Mouse (Mus musculus) midbrain, embryonic 13.5 days (tissue): ENCODE results near the gene Srf. TPM values are rescaled to one million over a fixed set of nuclear protein-coding genes. Genes with fewer than 3 reads are reported as not detected.
"Not testable (repeated sequence)": the region's sequence is repeated elsewhere in the genome, so short reads cannot be mapped to it uniquely, and the experiment has no call there.

ENCODE experiments used
- ATAC-seq: fragments of 200-750 bp; cut with Nextera tagmentation; 2 replicates; pipeline ENCODE4 v1.8.0; 2017; ENCODE audit warnings: mild to moderate bottlenecking, moderate TSS enrichment, moderate library complexity
- H3K27ac ChIP-seq: fragments of 300-500 bp; sonication (generic); 2 replicates; pipeline ENCODE4 v1.5.1; 2015; ENCODE audit warnings: inconsistent platforms, mild to moderate bottlenecking, moderate library complexity
- H3K27me3 ChIP-seq: fragments of 300-500 bp; sonication (generic); 2 replicates; pipeline ENCODE4 v1.6.1; 2015; ENCODE audit warnings: mild to moderate bottlenecking, inconsistent platforms
- H3K36me3 ChIP-seq: fragments of 300-500 bp; sonication (generic); 2 replicates; pipeline ENCODE4 v1.6.1; 2015; ENCODE audit warnings: mild to moderate bottlenecking, inconsistent platforms
- H3K4me1 ChIP-seq: fragments of 300-500 bp; sonication (generic); replicated peaks from 2 replicates; pipeline ENCODE4 v1.6.1; 2015; ENCODE audit warnings: inconsistent platforms
- H3K4me2 ChIP-seq: fragments of 300-500 bp; sonication (generic); replicated peaks from 2 replicates; pipeline ENCODE4 v1.6.1; 2015; ENCODE audit warnings: moderate library complexity, mild to moderate bottlenecking, inconsistent platforms
- H3K4me3 ChIP-seq: fragments of 300-500 bp; sonication (generic); replicated peaks from 2 replicates; pipeline ENCODE4 v1.5.1; 2015; ENCODE audit warnings: mild to moderate bottlenecking, inconsistent platforms
- H3K9ac ChIP-seq: fragments of 300-500 bp; sonication (generic); replicated peaks from 2 replicates; pipeline ENCODE4 v1.6.1; 2015; ENCODE audit warnings: mild to moderate bottlenecking, inconsistent platforms
- H3K9me3 ChIP-seq: fragments of 300-500 bp; sonication (generic); 2 replicates; pipeline ENCODE4 v1.6.1; 2016; ENCODE audit warnings: mild to moderate bottlenecking, inconsistent platforms
- WGBS: fragments of 180-500 bp; shearing (Covaris S2); methylation state at CpG from one replicate; pipeline ENCODE4 v1.1.7; 2015; 5-methylcytosine and 5-hydroxymethylcytosine counted together
- polyA plus RNA-seq: library from polyadenylated mRNA; unstranded; fragments of >200 nt; fragmentation: Nextera tagmentation; extraction: Ambion mirVana; gene quantifications from 2 replicates; pipeline ENCODE4 v1.2.1, GENCODE M21; 2015

Gene Srf
- polyA plus RNA-seq, 1 experiment from 2014 or later, result 6.0 TPM

- no peak overlapping the region for H3K27ac ChIP-seq
- H3K36me3 ChIP-seq, result peaks cover 54% of the 10 kb centered on the region
These were observed 33.8 kb upstream of the Srf start for GRCm38 (mm10) chr17:46589635-46590314.

GRCm38 (mm10) chr17:46588913-46589312, 32.9 kb upstream of the Srf start:
- no peaks in the 10 kb centered on the region for H3K27me3 ChIP-seq
- no peak overlapping the region for H3K4me2 ChIP-seq
- no peak overlapping the region for H3K4me3 ChIP-seq
- no peak overlapping the region for H3K9ac ChIP-seq
- H3K27ac ChIP-seq, result no peak overlapping the region
- 94% methylated on average over 6 of the region's 6 CpGs for WGBS
- peaks cover 54% of the 10 kb centered on the region for H3K36me3 ChIP-seq
- no peaks in the 10 kb centered on the region for H3K4me1 ChIP-seq
- H3K9me3 ChIP-seq, result no peaks in the 10 kb centered on the region
- no peak for ATAC-seq

More at GRCm38 (mm10) chr17:46589635-46590314, 33.8 kb upstream of the Srf start:
- ATAC-seq, result no peak
- no peaks in the 10 kb centered on the region for H3K9me3 ChIP-seq
- peaks cover 3% of the 10 kb centered on the region for H3K4me1 ChIP-seq
- H3K27me3 ChIP-seq, result no peaks in the 10 kb centered on the region
- no peak overlapping the region for H3K9ac ChIP-seq
- H3K4me3 ChIP-seq, result no peak overlapping the region
- WGBS, result 93% methylated on average over 16 of the region's 16 CpGs
- H3K4me2 ChIP-seq, result no peak overlapping the region

GRCm38 (mm10) chr17:46588173-46588572, 32.2 kb upstream of the Srf start:
- no peak overlapping the region for H3K4me2 ChIP-seq
- no peak overlapping the region for H3K27ac ChIP-seq
- H3K27me3 ChIP-seq, result no peaks in the 10 kb centered on the region
- ATAC-seq, result no peak
- H3K9ac ChIP-seq, result no peak overlapping the region
- no peaks in the 10 kb centered on the region for H3K9me3 ChIP-seq
- peaks cover 54% of the 10 kb centered on the region for H3K36me3 ChIP-seq
- no peaks in the 10 kb centered on the region for H3K4me1 ChIP-seq
- 88% methylated on average over 9 of the region's 9 CpGs for WGBS
- no peak overlapping the region for H3K4me3 ChIP-seq

GRCm38 (mm10) chr17:46586327-46586726, 30.4 kb upstream of the Srf start:
- Histone ChIP-seq H3K27me3 (no peaks in the 10 kb centered on the region), H3K4me3 (no peak overlapping the region), H3K36me3 (peaks cover 69% of the 10 kb centered on the region), H3K4me1 (no peaks in the 10 kb centered on the region), H3K9ac (no peak overlapping the region), H3K9me3 (no peaks in the 10 kb centered on the region), H3K27ac (no peak overlapping the region), H3K4me2 (no peak overlapping the region)
- no peak for ATAC-seq
- 95% methylated on average over 8 of the region's 8 CpGs for WGBS

GRCm38 (mm10) chr17:46578650-46579049, 22.7 kb upstream of the Srf start:
- 0 out of 2 replicates have a peak, but pooled peaks have one; percentile 17 for ATAC-seq
- 88% methylated on average over 5 of the region's 5 CpGs for WGBS
- no peak overlapping the region for H3K9ac ChIP-seq
- no peak overlapping the region for H3K4me3 ChIP-seq
- no peak overlapping the region for H3K27ac ChIP-seq
- no peaks in the 10 kb centered on the region for H3K4me1 ChIP-seq
- no peaks in the 10 kb centered on the region for H3K27me3 ChIP-seq
- H3K36me3 ChIP-seq, result peaks cover 83% of the 10 kb centered on the region
- no peaks in the 10 kb centered on the region for H3K9me3 ChIP-seq
- no peak overlapping the region for H3K4me2 ChIP-seq

- no peak for ATAC-seq
- 89% methylated on average over 13 of the region's 13 CpGs for WGBS
- Histone ChIP-seq H3K4me2 (no peak overlapping the region), H3K27ac (no peak overlapping the region), H3K9me3 (no peaks in the 10 kb centered on the region), H3K9ac (no peak overlapping the region), H3K27me3 (no peaks in the 10 kb centered on the region), H3K4me3 (no peak overlapping the region), H3K36me3 (peaks cover 88% of the 10 kb centered on the region), H3K4me1 (no peaks in the 10 kb centered on the region)
These were observed 20.1 kb upstream of the Srf start for GRCm38 (mm10) chr17:46576070-46576469.

- Histone ChIP-seq H3K4me1 (no peaks in the 10 kb centered on the region), H3K4me3 (no peak overlapping the region), H3K9ac (no peak overlapping the region), H3K9me3 (no peaks in the 10 kb centered on the region), H3K27ac (no peak overlapping the region), H3K4me2 (no peak overlapping the region), H3K36me3 (peaks cover 86% of the 10 kb centered on the region), H3K27me3 (no peaks in the 10 kb centered on the region)
- 96% methylated on average over 7 of the region's 7 CpGs for WGBS
- no peak for ATAC-seq
These were observed 18.6 kb upstream of the Srf start for GRCm38 (mm10) chr17:46574535-46574934.

GRCm38 (mm10) chr17:46571005-46571404, 15.0 kb upstream of the Srf start:
- no peaks in the 10 kb centered on the region for H3K9me3 ChIP-seq
- H3K9ac ChIP-seq, result no peak overlapping the region
- no peak overlapping the region for H3K4me2 ChIP-seq
- H3K27me3 ChIP-seq, result no peaks in the 10 kb centered on the region
- peaks cover 88% of the 10 kb centered on the region for H3K36me3 ChIP-seq
- no peak for ATAC-seq
- no peak overlapping the region for H3K27ac ChIP-seq
- WGBS, result 93% methylated on average over 11 of the region's 11 CpGs
- no peak overlapping the region for H3K4me3 ChIP-seq
- H3K4me1 ChIP-seq, result no peaks in the 10 kb centered on the region

GRCm38 (mm10) chr17:46559146-46559545, 3.2 kb upstream of the Srf start:
- Histone ChIP-seq H3K4me3 (no peak overlapping the region), H3K27me3 (no peaks in the 10 kb centered on the region), H3K36me3 (peaks cover 13% of the 10 kb centered on the region), H3K9ac (no peak overlapping the region), H3K4me1 (peaks cover 18% of the 10 kb centered on the region), H3K4me2 (no peak overlapping the region), H3K9me3 (no peaks in the 10 kb centered on the region), H3K27ac (no peak overlapping the region)
- no peak for ATAC-seq
- 93% methylated on average over 6 of the region's 6 CpGs for WGBS

- Histone ChIP-seq H3K4me2 (no peak overlapping the region), H3K9ac (no peak overlapping the region), H3K4me1 (peaks cover 28% of the 10 kb centered on the region), H3K4me3 (no peak overlapping the region), H3K27ac (no peak overlapping the region), H3K36me3 (0 out of 2 replicates have a peak, but pooled peaks cover 3% of the 10 kb centered on the region), H3K9me3 (no peaks in the 10 kb centered on the region), H3K27me3 (no peaks in the 10 kb centered on the region)
- no peak for ATAC-seq
- WGBS, result 92% methylated on average over 5 of the region's 5 CpGs
These were observed 2.2 kb upstream of the Srf start for GRCm38 (mm10) chr17:46558151-46558550.

GRCm38 (mm10) chr17:46557321-46557720, 1.3 kb upstream of the Srf start:
- Histone ChIP-seq H3K4me1 (peaks cover 36% of the 10 kb centered on the region), H3K4me2 (peak overlapping the region; percentile 94; the same call in 1 of the 2 replicates)
- not testable (repeated sequence) for H3K36me3 ChIP-seq, H3K27me3 ChIP-seq, ATAC-seq, H3K27ac ChIP-seq, H3K4me3 ChIP-seq, H3K9ac ChIP-seq, H3K9me3 ChIP-seq

- H3K4me2 ChIP-seq, result peak overlapping the region; percentile 94
- WGBS, result 0% methylated on average over 11 of the region's 11 CpGs
- no peaks in the 10 kb centered on the region for H3K9me3 ChIP-seq
- peak overlapping the region; percentile 98 for H3K4me3 ChIP-seq
- H3K27me3 ChIP-seq, result no peaks in the 10 kb centered on the region
- peak overlapping the region; percentile 70 for H3K9ac ChIP-seq
- peaks cover 9% of the 10 kb centered on the region for H3K36me3 ChIP-seq
- no peak; the same call in none of the 2 replicates for ATAC-seq
- H3K4me1 ChIP-seq, result peaks cover 41% of the 10 kb centered on the region
- H3K27ac ChIP-seq, result peak overlapping the region; percentile 89
These were observed 590 bp upstream of the Srf start for GRCm38 (mm10) chr17:46556584-46556945.
